Mouse (Mus musculus) testis, adult 2 months (tissue): ENCODE measurements around the gene Atp6v1g3.

Experiments used
- CTCF ChIP-seq: fragments of 200-500 bp; IDR thresholded peaks from 2 replicates; pipeline ENCODE4 v1.5.1; 2012; ENCODE audit warnings: low read depth, mild to moderate bottlenecking, inconsistent platforms, low read length, moderate library complexity; ENCODE audit not compliant: control insufficient read depth, insufficient read depth, insufficient replicate concordance
- POLR2A ChIP-seq: fragments of 200-500 bp; IDR thresholded peaks from 2 replicates; pipeline ENCODE4 v1.6.1; 2012; ENCODE audit warnings: low read depth, mild to moderate bottlenecking, inconsistent platforms, low read length, moderate library complexity; ENCODE audit not compliant: control insufficient read depth

DNA sequence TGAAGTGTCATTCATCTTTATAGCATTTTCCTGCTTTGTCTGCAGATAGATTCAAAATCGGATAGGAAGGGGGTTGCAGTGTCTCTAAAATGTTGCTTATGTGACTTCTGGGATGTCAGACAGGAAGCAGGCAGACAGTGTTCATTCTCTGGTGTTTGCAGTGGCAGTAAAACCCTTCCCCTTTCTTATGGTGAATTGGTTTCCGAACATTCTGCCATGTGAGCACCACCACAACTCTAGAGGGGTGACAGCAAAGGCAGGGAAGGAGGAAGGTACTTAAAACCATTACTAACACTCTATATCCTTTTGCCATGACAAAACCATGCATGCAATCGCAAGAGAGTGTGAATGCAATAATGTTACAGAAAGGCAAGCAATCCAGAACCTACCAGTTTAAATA lies 1.4 kb downstream of the Atp6v1g3 start:
- no peak for TF ChIP-seq CTCF
- TF ChIP-seq POLR2A: no peak
